ENCODE assay signal across 17 mouse cellular contexts in genomic region chr2:65563898-65564297, GRCm38 (mm10). TPM values are rescaled to one million over a fixed set of nuclear protein-coding genes. Genes with fewer than 3 reads are reported as not detected.
DNase-seq lines count a peak whose midpoint lies in the region; ATAC-seq lines count a peak whose summit lies in the region.
"Had no signal": no experiment of that assay in that cellular context is flagged by ENCODE, and none has a peak within 500 bp of the region (broad histone marks: within the 10 kb centered on the region; RNA-seq: fewer than 3 reads in every experiment).

No protein-coding gene starts in this region.

- H3K4me2 ChIP-seq in forebrain, embryonic 12.5 days, result peak overlapping the region; percentile 49; the same call in 1 of the 2 replicates
- H3K4me2 ChIP-seq in forebrain, embryonic 11.5 days (ENCODE audit: low read depth, low read length, severe bottlenecking), result no peak overlapping the region
- H3K4me2 ChIP-seq in hindbrain, embryonic 12.5 days (replicated peaks), result peak overlapping the region; percentile 53
- H3K4me2 ChIP-seq in midbrain, embryonic 16.5 days (ENCODE audit: low read length), result peak overlapping the region; percentile 72
- H3K4me2 ChIP-seq: embryonic facial prominence, embryonic 15.5 days had no signal

- no peak for DNase-seq in forebrain, embryonic 11.5 days (ENCODE audit: low spot score)
- DNase-seq in embryo, embryonic 10 days (ENCODE audit: low spot score), result peak; percentile 54
- DNase-seq in adrenal gland, adult 2 months, result no peak
- no peak for DNase-seq in T-cell, adult 2 months (ENCODE audit: low spot score)
- DNase-seq in adrenal gland, postnatal 36 days, result no peak
- DNase-seq: adrenal gland, adult 8-10 months; gastrocnemius, adult 2 months; heart, postnatal 10 days; layer of hippocampus, postnatal 36 days had no signal

- no peaks in the 10 kb centered on the region for H3K9me3 ChIP-seq in forebrain, embryonic 12.5 days
- no peaks in the 10 kb centered on the region for H3K9me3 ChIP-seq in forebrain, embryonic 11.5 days (ENCODE audit: control insufficient read depth, low read length)
- no peaks in the 10 kb centered on the region for H3K9me3 ChIP-seq in hindbrain, embryonic 12.5 days (replicated peaks)
- H3K9me3 ChIP-seq in midbrain, embryonic 16.5 days (replicated peaks; ENCODE audit: control insufficient read depth, low read length, poor library complexity, severe bottlenecking), result no peaks in the 10 kb centered on the region
- H3K9me3 ChIP-seq: embryonic facial prominence, embryonic 15.5 days had no signal

- ATAC-seq in forebrain, embryonic 12.5 days (ENCODE audit: low FRiP score), result no peak
- no peak for ATAC-seq in forebrain, embryonic 11.5 days (replicated peaks; ENCODE audit: low FRiP score)
- no peak for ATAC-seq in hindbrain, embryonic 12.5 days (ENCODE audit: low FRiP score)
- no peak for ATAC-seq in midbrain, embryonic 16.5 days

- H3K27me3 ChIP-seq in forebrain, embryonic 12.5 days, result no peaks in the 10 kb centered on the region
- no peaks in the 10 kb centered on the region for H3K27me3 ChIP-seq in forebrain, embryonic 11.5 days (ENCODE audit: control insufficient read depth, insufficient read depth, low read length)
- H3K27me3 ChIP-seq in hindbrain, embryonic 12.5 days, result no peaks in the 10 kb centered on the region
- no peaks in the 10 kb centered on the region for H3K27me3 ChIP-seq in midbrain, embryonic 16.5 days (ENCODE audit: control insufficient read depth, insufficient read depth, low read depth, low read length)
- H3K27me3 ChIP-seq: embryonic facial prominence, embryonic 15.5 days had no signal

- H3K9ac ChIP-seq in forebrain, embryonic 12.5 days, result no peak overlapping the region
- H3K9ac ChIP-seq in forebrain, embryonic 11.5 days (ENCODE audit: low read length), result no peak overlapping the region
- H3K9ac ChIP-seq in hindbrain, embryonic 12.5 days, result no peak overlapping the region
- peak overlapping the region; percentile 52 for H3K9ac ChIP-seq in midbrain, embryonic 16.5 days (ENCODE audit: low read depth, low read length)
- H3K9ac ChIP-seq: embryonic facial prominence, embryonic 15.5 days had no signal

- H3K4me1 ChIP-seq in forebrain, embryonic 12.5 days, result peaks cover 19% of the 10 kb centered on the region; the same call in 1 of the 2 replicates
- no peaks in the 10 kb centered on the region for H3K4me1 ChIP-seq in forebrain, embryonic 11.5 days (replicated peaks; ENCODE audit: control insufficient read depth, insufficient read depth, low read length)
- peaks cover 19% of the 10 kb centered on the region for H3K4me1 ChIP-seq in hindbrain, embryonic 12.5 days
- H3K4me1 ChIP-seq in midbrain, embryonic 16.5 days (ENCODE audit: control insufficient read depth, insufficient read depth, low read length), result peaks cover 23% of the 10 kb centered on the region

- 60% methylated on average over 4 of the region's 4 CpGs for WGBS in forebrain, embryonic 12.5 days
- WGBS in forebrain, embryonic 11.5 days, result 59% methylated on average over 4 of the region's 4 CpGs
- 39% methylated on average over 4 of the region's 4 CpGs for WGBS in hindbrain, embryonic 12.5 days
- 14% methylated on average over 4 of the region's 4 CpGs for WGBS in midbrain, embryonic 16.5 days

- H3K27ac ChIP-seq in forebrain, embryonic 12.5 days, result no peak overlapping the region
- no peak overlapping the region for H3K27ac ChIP-seq in forebrain, embryonic 11.5 days (ENCODE audit: low read depth, low read length)
- no peak overlapping the region for H3K27ac ChIP-seq in hindbrain, embryonic 12.5 days
- no peak overlapping the region for H3K27ac ChIP-seq in midbrain, embryonic 16.5 days (ENCODE audit: low read length)
- H3K27ac ChIP-seq: embryonic facial prominence, embryonic 15.5 days; gastrocnemius, adult 2 months; macrophage; stomach, postnatal 0 days had no signal

- 0 out of 2 replicates have a peak overlapping the region, but pooled peaks have one; percentile 2 for H3K4me3 ChIP-seq in forebrain, embryonic 12.5 days (replicated peaks)
- H3K4me3 ChIP-seq in forebrain, embryonic 11.5 days (ENCODE audit: low read depth, low read length), result no peak overlapping the region
- 0 out of 2 replicates have a peak overlapping the region, but pooled peaks have one; percentile 6 for H3K4me3 ChIP-seq in hindbrain, embryonic 12.5 days
- H3K4me3 ChIP-seq in midbrain, embryonic 16.5 days (ENCODE audit: low read depth, low read length), result peak overlapping the region; percentile 59
- H3K4me3 ChIP-seq: embryonic facial prominence, embryonic 15.5 days; gastrocnemius, adult 2 months had no signal

- no peaks in the 10 kb centered on the region for H3K36me3 ChIP-seq in forebrain, embryonic 12.5 days (replicated peaks)
- H3K36me3 ChIP-seq in forebrain, embryonic 11.5 days (ENCODE audit: control insufficient read depth, insufficient read depth, low read length), result no peaks in the 10 kb centered on the region
- no peaks in the 10 kb centered on the region for H3K36me3 ChIP-seq in hindbrain, embryonic 12.5 days
- no peaks in the 10 kb centered on the region for H3K36me3 ChIP-seq in midbrain, embryonic 16.5 days (ENCODE audit: control insufficient read depth, insufficient read depth, low read length)
- H3K36me3 ChIP-seq: embryonic facial prominence, embryonic 15.5 days had no signal

RNA-seq across cellular contexts. Expression of gene Scn3a, which starts 3.5 kb away (rescaled TPM):
- polyA plus RNA-seq in forebrain, embryonic 12.5 days (2016; fragmentation: Nextera tagmentation; extraction: Ambion mirVana), result 38.0 and 40.8 TPM in 2 replicates
- polyA plus RNA-seq in forebrain, embryonic 11.5 days (2014; fragmentation: Nextera tagmentation; extraction: Ambion mirVana), result 19.2 and 19.8 TPM in 2 replicates
- polyA plus RNA-seq in hindbrain, embryonic 12.5 days (2016; fragmentation: Nextera tagmentation; extraction: Ambion mirVana), result 47.6 and 49.4 TPM in 2 replicates
- polyA plus RNA-seq in midbrain, embryonic 16.5 days (2015; fragmentation: Nextera tagmentation; extraction: Ambion mirVana), result 70.7 and 78.2 TPM in 2 replicates
- total RNA-seq in adrenal gland, adult 2 months (2021), result 1 to 10 TPM; 3.2 to 5.6 TPM
- polyA plus RNA-seq in adrenal gland, adult 2 months (2012; rRNA removed), result 0.29 TPM in 2 replicates
- 1 to 10 TPM; 2.8 to 3.2 TPM for total RNA-seq in adrenal gland, postnatal 36 days (2021)
- total RNA-seq: MEL; neutrophil, adult 5-6 weeks had no signal
- polyA plus RNA-seq: macrophage had no signal

RNA-seq across cellular contexts. Expression of gene Scn2a, which starts 56.7 kb away (rescaled TPM):
- 9.4 and 12.3 TPM in 2 replicates for polyA plus RNA-seq in forebrain, embryonic 12.5 days (2016; fragmentation: Nextera tagmentation; extraction: Ambion mirVana)
- 6.4 and 6.7 TPM in 2 replicates for polyA plus RNA-seq in forebrain, embryonic 11.5 days (2014; fragmentation: Nextera tagmentation; extraction: Ambion mirVana)
- 18.2 and 21.3 TPM in 2 replicates for polyA plus RNA-seq in hindbrain, embryonic 12.5 days (2016; fragmentation: Nextera tagmentation; extraction: Ambion mirVana)
- polyA plus RNA-seq in midbrain, embryonic 16.5 days (2015; fragmentation: Nextera tagmentation; extraction: Ambion mirVana), result 55.5 and 56.7 TPM in 2 replicates
- 1 to 10 TPM in 1 of 2 experiments, under 1 TPM in 1; 0.55 to 1.2 TPM for total RNA-seq in adrenal gland, adult 2 months (2021)
- polyA plus RNA-seq in adrenal gland, adult 2 months (2012; rRNA removed), result 0.07 and 0.10 TPM in 2 replicates
- total RNA-seq in adrenal gland, postnatal 36 days (2021), result 1 to 10 TPM in 1 of 2 experiments, under 1 TPM in 1; 0.66 to 1.1 TPM
- total RNA-seq: MEL; neutrophil, adult 5-6 weeks had no signal
- polyA plus RNA-seq: macrophage had no signal

Comparison
In these comparisons a context has a peak if more than half of its experiments do, and no peak if none do; other contexts are left out.
1. RNA of gene Scn3a, which starts 3.5 kb away (polyA plus RNA-seq): 70.7 to 78.2 TPM in midbrain, embryonic 16.5 days, 47.6 to 49.4 TPM in hindbrain, embryonic 12.5 days, 38.0 to 40.8 TPM in forebrain, embryonic 12.5 days and 19.2 to 19.8 TPM in forebrain, embryonic 11.5 days; 0.29 TPM in adrenal gland, adult 2 months; every median in the first group is over 10 times any median in the second.